Mouse (Mus musculus) heart, adult 2 months (tissue): Measurements from ENCODE around the gene Gpr4.

Experiments
- CTCF ChIP-seq: fragments of 200-600 bp; IDR thresholded peaks from 2 replicates; pipeline ENCODE4 v1.8.1; 2022; ENCODE audit warnings: antibody characterized with exemption, mild to moderate bottlenecking, moderate library complexity
- EP300 ChIP-seq: fragments of 200-500 bp; IDR thresholded peaks from 2 replicates; pipeline ENCODE4 v1.6.1; 2011; ENCODE audit warnings: low read depth, low read length, control low read depth; ENCODE audit not compliant: insufficient read depth
- POLR2A ChIP-seq: fragments of 200-500 bp; IDR thresholded peaks from 2 replicates; pipeline ENCODE4 v1.6.1; 2011; ENCODE audit warnings: mild to moderate bottlenecking, low read depth, low read length, control low read depth; ENCODE audit not compliant: insufficient read depth

DNA sequence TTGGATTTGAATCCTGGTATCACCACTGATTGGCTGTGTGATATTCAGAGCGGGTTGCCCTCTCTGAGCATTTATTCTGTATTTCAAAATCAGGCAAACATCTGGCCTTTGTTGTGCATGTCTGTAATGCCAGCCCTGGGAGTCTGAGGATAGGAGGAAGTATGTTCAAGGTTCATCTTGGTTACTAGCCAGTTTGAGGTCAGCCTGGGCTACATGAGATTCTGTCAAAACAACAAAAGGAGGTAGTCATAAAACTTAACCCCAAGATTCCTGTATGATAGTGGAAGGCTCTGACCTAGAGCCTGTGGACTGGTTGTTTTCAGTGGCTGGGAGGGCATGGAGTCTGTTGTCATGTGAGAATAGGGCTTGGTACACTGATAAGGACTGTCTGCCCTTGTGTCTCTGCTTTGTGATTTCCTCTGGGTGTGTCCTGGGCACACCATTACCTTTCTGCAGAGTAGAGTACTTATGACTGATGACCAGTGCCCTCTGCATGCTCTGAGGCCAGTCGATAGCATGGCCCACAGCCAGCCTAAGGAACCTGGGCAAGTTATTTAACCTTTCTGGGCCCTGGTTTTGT lies 22.8 kb downstream of the Gpr4 start:
- TF ChIP-seq POLR2A (no peak), CTCF (no peak), EP300 (no peak)
